Mouse (Mus musculus) ES-Bruce4 (cell line): ENCODE measurements around the gene Prima1. TPM values are rescaled to one million over a fixed set of nuclear protein-coding genes. Genes with fewer than 3 reads are reported as not detected.

Source experiments
- H3K27ac ChIP-seq: 2 replicates; pipeline ENCODE4 v1.5.1; 2012; ENCODE audit warnings: low read length, inconsistent platforms; ENCODE audit not compliant: insufficient read depth
- H3K27me3 ChIP-seq: 2 replicates; pipeline ENCODE4 v1.6.1; 2012; ENCODE audit warnings: mild to moderate bottlenecking, low read length, inconsistent platforms; ENCODE audit not compliant: control insufficient read depth, poor library complexity, insufficient read depth, severe bottlenecking
- H3K36me3 ChIP-seq: 2 replicates; pipeline ENCODE4 v1.6.1; 2012; ENCODE audit warnings: inconsistent platforms, mild to moderate bottlenecking, low read length, moderate library complexity; ENCODE audit not compliant: control insufficient read depth, poor library complexity, insufficient read depth, severe bottlenecking
- H3K4me1 ChIP-seq: one replicate; pipeline ENCODE4 v1.8.1; 2011; ENCODE audit warnings: low read length; ENCODE audit not compliant: control insufficient read depth, insufficient read depth
- H3K4me3 ChIP-seq: 2 replicates; pipeline ENCODE4 v1.5.1; 2011; ENCODE audit warnings: low read depth, mild to moderate bottlenecking, low read length
- H3K9ac ChIP-seq: 2 replicates; pipeline ENCODE4 v1.6.1; 2012; ENCODE audit warnings: low read depth, mild to moderate bottlenecking, inconsistent platforms; ENCODE audit not compliant: poor library complexity, severe bottlenecking
- H3K9me3 ChIP-seq: replicated peaks from 2 replicates; pipeline ENCODE4 v1.6.1; 2012; ENCODE audit warnings: mild to moderate bottlenecking, low read length, inconsistent platforms; ENCODE audit not compliant: control insufficient read depth, poor library complexity, insufficient read depth, severe bottlenecking
- CTCF ChIP-seq: IDR thresholded peaks from one replicate; pipeline ENCODE4 v1.8.1; 2011; ENCODE audit warnings: low read depth, low read length
- EP300 ChIP-seq: IDR thresholded peaks from 2 replicates; pipeline ENCODE4 v1.6.1; 2011; ENCODE audit warnings: low read depth, low read length; ENCODE audit not compliant: insufficient read depth
- POLR2A ChIP-seq: IDR thresholded peaks from one replicate; pipeline ENCODE4 v1.8.1; 2011; ENCODE audit warnings: low read length; ENCODE audit not compliant: insufficient read depth
- polyA plus RNA-seq: library from polyadenylated mRNA; stranded (reverse); fragments of >200 nt; gene quantifications from 2 replicates; pipeline ENCODE4 v1.2.4, GENCODE M21; 2011; ENCODE audit warnings: low read depth; ENCODE audit not compliant: missing spikeins, insufficient read depth, insufficient read length

Prima1 gene
- polyA plus RNA-seq, 1 experiment: not detected

GRCm38 (mm10) chr12:103205561-103205960 is 36.4 kb downstream of the Prima1 start:
- no peak overlapping the region for H3K4me3 ChIP-seq
- TF ChIP-seq EP300 (no peak), CTCF (no peak), POLR2A (no peak)
- H3K27me3 ChIP-seq: no peaks in the 10 kb centered on the region
- no peak overlapping the region for H3K27ac ChIP-seq
- H3K9me3 ChIP-seq: no peaks in the 10 kb centered on the region
- no peaks in the 10 kb centered on the region for H3K36me3 ChIP-seq
- no peak overlapping the region for H3K9ac ChIP-seq
- no peaks in the 10 kb centered on the region for H3K4me1 ChIP-seq

GRCm38 (mm10) chr12:103202592-103203544 is 39.1 kb downstream of the Prima1 start:
- Histone ChIP-seq H3K9me3 (no peaks in the 10 kb centered on the region), H3K9ac (no peak overlapping the region), H3K36me3 (no peaks in the 10 kb centered on the region), H3K4me3 (no peak overlapping the region), H3K27me3 (no peaks in the 10 kb centered on the region), H3K27ac (no peak overlapping the region), H3K4me1 (no peaks in the 10 kb centered on the region)
- no peak for TF ChIP-seq CTCF
- no peak for TF ChIP-seq EP300

GRCm38 (mm10) chr12:103192996-103193395 is 49.0 kb downstream of the Prima1 start:
- Histone ChIP-seq H3K4me1 (no peaks in the 10 kb centered on the region), H3K4me3 (no peak overlapping the region), H3K36me3 (no peaks in the 10 kb centered on the region), H3K27ac (no peak overlapping the region), H3K27me3 (no peaks in the 10 kb centered on the region), H3K9me3 (no peaks in the 10 kb centered on the region), H3K9ac (no peak overlapping the region)
- TF ChIP-seq POLR2A (no peak), CTCF (no peak), EP300 (no peak)

GRCm38 (mm10) chr12:103189771-103190170 is 52.2 kb downstream of the Prima1 start:
- H3K27me3 ChIP-seq: no peaks in the 10 kb centered on the region
- no peak for TF ChIP-seq CTCF
- no peak for TF ChIP-seq EP300
- TF ChIP-seq POLR2A: no peak
- no peaks in the 10 kb centered on the region for H3K9me3 ChIP-seq
- H3K36me3 ChIP-seq: no peaks in the 10 kb centered on the region
- no peaks in the 10 kb centered on the region for H3K4me1 ChIP-seq
- no peak overlapping the region for H3K9ac ChIP-seq
- no peak overlapping the region for H3K4me3 ChIP-seq
- no peak overlapping the region for H3K27ac ChIP-seq

- Histone ChIP-seq H3K9ac (no peak overlapping the region), H3K4me1 (no peaks in the 10 kb centered on the region), H3K4me3 (no peak overlapping the region), H3K36me3 (no peaks in the 10 kb centered on the region), H3K27me3 (no peaks in the 10 kb centered on the region), H3K9me3 (no peaks in the 10 kb centered on the region), H3K27ac (no peak overlapping the region)
- TF ChIP-seq POLR2A (no peak), CTCF (no peak), EP300 (no peak)
Measured at GRCm38 (mm10) chr12:103188223-103188622, 53.7 kb downstream of the Prima1 start.

- H3K27me3 ChIP-seq: no peaks in the 10 kb centered on the region
- H3K9ac ChIP-seq: no peak overlapping the region
- no peaks in the 10 kb centered on the region for H3K36me3 ChIP-seq
- H3K9me3 ChIP-seq: no peaks in the 10 kb centered on the region
- TF ChIP-seq CTCF: no peak
- TF ChIP-seq POLR2A: no peak
- no peak for TF ChIP-seq EP300
- no peak overlapping the region for H3K27ac ChIP-seq
- no peaks in the 10 kb centered on the region for H3K4me1 ChIP-seq
- H3K4me3 ChIP-seq: no peak overlapping the region
Measured at GRCm38 (mm10) chr12:103187020-103187419, 54.9 kb downstream of the Prima1 start.
